Mouse (Mus musculus): Measurements from ENCODE around the gene Rad23a.
A peak's percentile ranks its signal among the peaks of the same experiment; 100 is the strongest.

- TF ChIP-seq CTCF (IDR thresholded peaks at IDR 0.05; ENCODE audit: low read depth, low read length) (no peak), POLR2A (IDR thresholded peaks at IDR 0.05; ENCODE audit: insufficient read depth, low read length) (peak; percentile 47)
These were observed 8.3 kb downstream of the Rad23a start for GRCm38 (mm10) chr8:84832034-84832717.

All from ES-Bruce4 (cell line).